Mouse (Mus musculus) heart, embryonic 14.5 days (tissue): ENCODE data around the gene Col2a1. TPM values are rescaled to one million over a fixed set of nuclear protein-coding genes. Genes with fewer than 3 reads are reported as not detected.

ENCODE experiments used
- ATAC-seq: fragments of 200-750 bp; cut with Nextera tagmentation; 2 replicates; pipeline ENCODE4 v1.8.0; 2017; ENCODE audit warnings: low read depth, moderate TSS enrichment; ENCODE audit not compliant: insufficient number of reproducible peaks, insufficient read depth, low FRiP score
- H3K27ac ChIP-seq, 2 experiments: fragments of 200-500 bp in 1 of 2; fragments of 300-500 bp in 1 of 2; sonication (generic) in 1 of 2; replicated peaks in 1 of 2; 2 replicates each; pipeline ENCODE4 v1.5.1; 2012 to 2014; ENCODE audit warnings: low read depth in 2 of 2, low read length in 2 of 2, control low read depth in 1 of 2, mild to moderate bottlenecking in 1 of 2, mixed read lengths in 1 of 2; ENCODE audit not compliant: control insufficient read depth in 1 of 2, insufficient read depth in 1 of 2
- H3K27me3 ChIP-seq: fragments of 300-500 bp; sonication (generic); 2 replicates; pipeline ENCODE4 v1.6.1; 2014; ENCODE audit warnings: mild to moderate bottlenecking, low read length, control low read depth; ENCODE audit not compliant: control insufficient read depth, insufficient read depth
- H3K36me3 ChIP-seq: fragments of 300-500 bp; sonication (generic); 2 replicates; pipeline ENCODE4 v1.6.1; 2014; ENCODE audit warnings: mild to moderate bottlenecking, control low read depth, low read length, mixed read lengths; ENCODE audit not compliant: control insufficient read depth, insufficient read depth
- H3K4me1 ChIP-seq, 2 experiments: fragments of 200-500 bp in 1 of 2; fragments of 300-500 bp in 1 of 2; sonication (generic) in 1 of 2; 2 replicates each; pipeline ENCODE4 v1.6.1; 2012 to 2014; ENCODE audit warnings: low read length in 2 of 2, control low read depth in 1 of 2, mixed read lengths in 1 of 2; ENCODE audit not compliant: control insufficient read depth in 2 of 2, insufficient read depth in 2 of 2
- H3K4me2 ChIP-seq: fragments of 300-500 bp; sonication (generic); 2 replicates; pipeline ENCODE4 v1.6.1; 2014; ENCODE audit warnings: mild to moderate bottlenecking, low read length
- H3K4me3 ChIP-seq, 2 experiments: fragments of 200-500 bp in 1 of 2; fragments of 300-500 bp in 1 of 2; sonication (generic) in 1 of 2; 2 replicates each; pipeline ENCODE4 v1.5.1; 2012 to 2014; ENCODE audit warnings: low read length in 2 of 2, mild to moderate bottlenecking in 2 of 2, control low read depth in 1 of 2, low read depth in 1 of 2, moderate library complexity in 1 of 2; ENCODE audit not compliant: control insufficient read depth in 1 of 2, insufficient read depth in 1 of 2
- H3K9ac ChIP-seq: fragments of 300-500 bp; sonication (generic); 2 replicates; pipeline ENCODE4 v1.6.1; 2014; ENCODE audit warnings: mild to moderate bottlenecking, low read length
- H3K9me3 ChIP-seq: fragments of 300-500 bp; sonication (generic); 2 replicates; pipeline ENCODE4 v1.6.1; 2016; ENCODE audit warnings: low read length, control low read depth; ENCODE audit not compliant: control insufficient read depth
- WGBS: fragments of 180-500 bp; shearing (Covaris S2); extraction: QIAGEN DNeasy Blood & Tissue Kit; methylation state at CpG from one replicate; pipeline ENCODE4 v1.1.7; 2014; 5-methylcytosine and 5-hydroxymethylcytosine counted together
- polyA plus RNA-seq: library from polyadenylated mRNA; unstranded; fragments of >200 nt; fragmentation: Nextera tagmentation; extraction: Ambion mirVana; gene quantifications from 2 replicates; pipeline ENCODE4 v1.2.1, GENCODE M21; 2014

Gene Col2a1
- polyA plus RNA-seq, 1 experiment from 2014 or later: 13.3 TPM

GRCm38 (mm10) chr15:98036578-98036977, 32.1 kb upstream of the Col2a1 start:
- no peak overlapping the region for H3K27ac ChIP-seq
- H3K36me3 ChIP-seq: peaks cover 47% of the 10 kb centered on the region
- no peak overlapping the region for H3K9ac ChIP-seq
- H3K27me3 ChIP-seq: no peaks in the 10 kb centered on the region
- WGBS: 90% methylated on average over 5 of the region's 5 CpGs
- no peak overlapping the region for H3K4me3 ChIP-seq
- no peak for ATAC-seq
- H3K4me1 ChIP-seq: no peaks in the 10 kb centered on the region
- H3K9me3 ChIP-seq: no peaks in the 10 kb centered on the region
- H3K4me2 ChIP-seq: no peak overlapping the region

- no peak overlapping the region for H3K4me3 ChIP-seq
- no peak overlapping the region for H3K9ac ChIP-seq
- no peak overlapping the region for H3K27ac ChIP-seq
- peaks cover 33% of the 10 kb centered on the region for H3K36me3 ChIP-seq
- 25% methylated on average over 3 of the region's 3 CpGs for WGBS
- H3K4me1 ChIP-seq: no peaks in the 10 kb centered on the region
- H3K4me2 ChIP-seq: no peak overlapping the region
- ATAC-seq: no peak
- H3K27me3 ChIP-seq: no peaks in the 10 kb centered on the region
- no peaks in the 10 kb centered on the region for H3K9me3 ChIP-seq
Observed at GRCm38 (mm10) chr15:98035076-98035755, 30.7 kb upstream of the Col2a1 start.

- Histone ChIP-seq H3K36me3 (peaks cover 14% of the 10 kb centered on the region), H3K27ac (no peak overlapping the region), H3K9me3 (no peaks in the 10 kb centered on the region), H3K4me2 (no peak overlapping the region), H3K4me3 (no peak overlapping the region), H3K9ac (no peak overlapping the region), H3K4me1 (peaks cover under 1 to 2% of the 10 kb centered on the region in 2 experiments; a peak in 3 of 4 replicates), H3K27me3 (no peaks in the 10 kb centered on the region)
- ATAC-seq: no peak
- WGBS: 85% methylated on average over 9 of the region's 9 CpGs
Observed at GRCm38 (mm10) chr15:98033233-98033748, 28.8 kb upstream of the Col2a1 start.

GRCm38 (mm10) chr15:98029798-98030197, 25.3 kb upstream of the Col2a1 start:
- Histone ChIP-seq H3K4me2 (no peak overlapping the region), H3K36me3 (no peaks in the 10 kb centered on the region), H3K9me3 (no peaks in the 10 kb centered on the region), H3K4me1 (peaks cover 29 to 33% of the 10 kb centered on the region in 2 experiments), H3K4me3 (no peak overlapping the region), H3K27ac (no peak overlapping the region), H3K27me3 (no peaks in the 10 kb centered on the region), H3K9ac (no peak overlapping the region)
- ATAC-seq: no peak
- WGBS: 78% methylated on average over 6 of the region's 6 CpGs

GRCm38 (mm10) chr15:98026967-98027904, 22.7 kb upstream of the Col2a1 start:
- H3K9ac ChIP-seq: peak overlapping the region; percentile 10
- peak overlapping the region in 1 of 2 experiments; percentile 34; a peak in 2 of 4 replicates for H3K27ac ChIP-seq
- H3K4me1 ChIP-seq: peaks cover 29 to 33% of the 10 kb centered on the region in 2 experiments
- 0 out of 2 replicates have a peak overlapping the region, but pooled peaks have one; percentile 6 for H3K4me2 ChIP-seq
- ATAC-seq: no peak
- no peaks in the 10 kb centered on the region for H3K36me3 ChIP-seq
- no peak overlapping the region for H3K4me3 ChIP-seq
- H3K27me3 ChIP-seq: no peaks in the 10 kb centered on the region
- 20% methylated on average over 12 of the region's 12 CpGs for WGBS
- H3K9me3 ChIP-seq: no peaks in the 10 kb centered on the region

GRCm38 (mm10) chr15:98025611-98026010, 21.1 kb upstream of the Col2a1 start:
- Histone ChIP-seq H3K36me3 (no peaks in the 10 kb centered on the region), H3K9me3 (no peaks in the 10 kb centered on the region), H3K9ac (0 out of 2 replicates have a peak overlapping the region, but pooled peaks have one; percentile 4), H3K4me3 (no peak overlapping the region), H3K27ac (no peak overlapping the region), H3K4me1 (peaks cover 29 to 33% of the 10 kb centered on the region in 2 experiments), H3K27me3 (no peaks in the 10 kb centered on the region), H3K4me2 (0 out of 2 replicates have a peak overlapping the region, but pooled peaks have one; percentile 21)
- 40% methylated on average over 4 of the region's 4 CpGs for WGBS
- ATAC-seq: no peak

GRCm38 (mm10) chr15:98023137-98023536, 18.6 kb upstream of the Col2a1 start:
- no peaks in the 10 kb centered on the region for H3K36me3 ChIP-seq
- H3K4me3 ChIP-seq: no peak overlapping the region
- no peak for ATAC-seq
- no peak overlapping the region for H3K27ac ChIP-seq
- H3K4me1 ChIP-seq: peaks cover 26 to 30% of the 10 kb centered on the region in 2 experiments
- no peaks in the 10 kb centered on the region for H3K27me3 ChIP-seq
- H3K4me2 ChIP-seq: no peak overlapping the region
- H3K9ac ChIP-seq: no peak overlapping the region
- no peaks in the 10 kb centered on the region for H3K9me3 ChIP-seq
- 47% methylated on average over 3 of the region's 3 CpGs for WGBS
